Mouse (Mus musculus): ENCODE results near the gene A630095E13Rik. TPM values are rescaled to one million over a fixed set of nuclear protein-coding genes. Genes with fewer than 3 reads are reported as not detected.
"Not testable (repeated sequence)": the region's sequence is repeated elsewhere in the genome, so short reads cannot be mapped to it uniquely, and the experiment has no call there.

Gene A630095E13Rik
- not detected in 2 replicates for polyA plus RNA-seq (2015; fragmentation: Nextera tagmentation; extraction: Ambion mirVana)

DNA sequence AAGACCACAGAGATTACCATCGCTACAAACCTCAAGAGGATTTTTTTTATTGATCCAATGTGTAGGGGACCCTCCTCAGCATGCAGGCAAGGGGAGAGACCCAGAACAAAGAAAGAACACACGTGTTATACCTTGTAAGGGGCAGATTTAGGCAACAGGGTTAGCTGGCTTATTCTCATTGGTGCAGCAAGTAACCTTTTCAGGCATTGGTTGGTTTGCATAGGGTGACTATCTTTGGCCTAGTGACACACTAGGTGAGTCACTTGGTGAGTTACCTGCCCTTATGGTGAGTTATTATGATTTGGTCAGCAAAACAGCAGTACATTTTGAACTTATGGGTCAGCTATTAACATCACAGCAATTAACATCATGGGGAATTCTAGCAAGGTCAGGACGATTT, at the start of gene A630095E13Rik:
A630095E13Rik (minus strand) TSS at position 101 of the 400 bp plus-strand sequence.
- WGBS (ENCODE audit: insufficient replicate concordance) = 37% methylated on average over 3 of the region's 3 CpGs
- not testable (repeated sequence) for H3K4me3 ChIP-seq (replicated peaks); H3K27ac ChIP-seq (replicated peaks); H3K27me3 ChIP-seq; H3K4me2 ChIP-seq; H3K36me3 ChIP-seq (replicated peaks); H3K9ac ChIP-seq; H3K4me1 ChIP-seq (replicated peaks); ATAC-seq (ENCODE audit: insufficient read depth); H3K9me3 ChIP-seq (replicated peaks)

DNA sequence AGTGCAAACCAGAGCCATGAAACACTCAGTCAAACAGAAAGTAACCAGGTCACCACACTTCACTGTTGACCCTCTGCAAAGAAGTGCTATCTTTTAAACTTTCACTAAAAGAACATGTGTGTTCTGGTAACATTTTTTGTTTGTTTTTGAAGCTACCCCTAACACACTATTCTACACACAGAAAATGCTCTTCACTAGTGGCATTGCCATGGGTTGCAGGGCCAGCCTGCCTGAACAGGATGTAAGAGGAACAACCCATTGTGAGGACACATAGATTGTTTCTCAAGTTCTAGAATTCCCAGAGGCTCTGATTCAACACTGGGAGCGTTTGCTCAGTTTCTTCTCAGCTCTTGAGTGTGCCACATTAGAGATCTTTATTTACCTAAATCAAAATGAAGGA, 49.7 kb upstream of the A630095E13Rik start, which contains the start of gene Acrv1:
Acrv1 (plus strand) TSS at position 301 of the 400 bp plus-strand sequence.
- H3K27ac ChIP-seq (replicated peaks) = no peak within 1 kb of the TSS
- WGBS (ENCODE audit: insufficient replicate concordance) = 23% methylated on average over 1 of the region's 1 CpGs
- no peak for ATAC-seq (ENCODE audit: insufficient read depth)
- H3K4me2 ChIP-seq = no peak within 1 kb of the TSS
- no peak within 1 kb of the TSS for H3K9ac ChIP-seq
- H3K4me3 ChIP-seq (replicated peaks) = no peak within 1 kb of the TSS
- H3K27me3 ChIP-seq = no peaks in the 10 kb centered on the region
- H3K36me3 ChIP-seq (replicated peaks) = no peaks in the 10 kb centered on the region
- no peaks in the 10 kb centered on the region for H3K4me1 ChIP-seq (replicated peaks)
- H3K9me3 ChIP-seq (replicated peaks) = no peaks in the 10 kb centered on the region

DNA sequence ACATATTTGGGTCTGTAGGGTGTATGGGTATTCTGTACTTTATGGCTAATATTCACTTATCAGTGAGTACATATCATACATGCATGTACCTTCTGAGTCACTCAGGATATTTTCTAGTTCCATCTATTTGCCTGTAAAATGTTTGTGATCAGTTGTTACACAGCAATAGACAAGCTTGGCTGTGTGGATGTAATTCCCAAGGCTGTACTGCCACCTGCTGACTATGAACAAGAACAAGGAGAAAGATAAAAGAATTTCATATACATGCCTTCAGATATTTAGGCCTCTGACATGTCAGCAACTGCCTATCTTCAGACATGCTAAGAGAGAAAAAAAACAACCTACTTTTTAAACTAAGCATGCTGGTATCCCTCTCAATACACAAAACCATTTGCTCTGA, 44.2 kb upstream of the A630095E13Rik start:
- ATAC-seq (ENCODE audit: insufficient read depth) = no peak
- no peak overlapping the region for H3K4me3 ChIP-seq (replicated peaks)
- H3K27me3 ChIP-seq = no peaks in the 10 kb centered on the region
- no peak overlapping the region for H3K9ac ChIP-seq
- no peak overlapping the region for H3K27ac ChIP-seq (replicated peaks)
- H3K9me3 ChIP-seq (replicated peaks) = no peaks in the 10 kb centered on the region
- no peak overlapping the region for H3K4me2 ChIP-seq
- no peaks in the 10 kb centered on the region for H3K36me3 ChIP-seq (replicated peaks)
- H3K4me1 ChIP-seq (replicated peaks) = no peaks in the 10 kb centered on the region

DNA sequence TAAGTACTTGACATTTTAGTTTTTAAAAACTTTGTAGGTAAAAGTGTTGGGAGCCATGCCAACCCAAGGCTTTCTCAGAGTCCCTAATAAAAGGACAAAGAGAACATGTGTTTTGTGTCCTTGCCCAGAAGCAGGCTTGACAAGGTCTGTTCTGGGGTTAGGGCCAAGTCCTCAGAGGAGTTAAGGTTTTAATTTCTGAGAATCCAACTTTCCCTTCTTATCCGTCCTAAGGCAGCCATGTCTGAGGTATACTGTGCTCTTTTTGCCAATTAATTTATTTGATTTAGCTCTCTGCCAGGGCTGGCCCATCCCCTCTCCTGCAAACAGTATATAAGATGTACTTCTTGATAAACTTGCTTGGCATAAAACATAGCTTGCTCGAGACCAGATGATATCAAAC, 38.2 kb upstream of the A630095E13Rik start:
- H3K9ac ChIP-seq = no peak overlapping the region
- 51% methylated on average over 2 of the region's 2 CpGs for WGBS (ENCODE audit: insufficient replicate concordance)
- no peaks in the 10 kb centered on the region for H3K9me3 ChIP-seq (replicated peaks)
- ATAC-seq (ENCODE audit: insufficient read depth) = no peak
- H3K4me2 ChIP-seq = no peak overlapping the region
- no peak overlapping the region for H3K4me3 ChIP-seq (replicated peaks)
- no peak overlapping the region for H3K27ac ChIP-seq (replicated peaks)
- no peaks in the 10 kb centered on the region for H3K36me3 ChIP-seq (replicated peaks)
- H3K27me3 ChIP-seq = no peaks in the 10 kb centered on the region
- H3K4me1 ChIP-seq (replicated peaks) = no peaks in the 10 kb centered on the region

Other genes starting within 250 kb of the A630095E13Rik start
- gene Gm7257, start 211.5 kb downstream of the A630095E13Rik start, polyA plus RNA-seq (2015; fragmentation: Nextera tagmentation; extraction: Ambion mirVana) = not detected in 2 replicates
- gene Gm9513, start 167.7 kb downstream of the A630095E13Rik start, polyA plus RNA-seq (2015; fragmentation: Nextera tagmentation; extraction: Ambion mirVana) = not detected in 2 replicates
- not detected in 2 replicates for gene Gm5615, start 101.4 kb downstream of the A630095E13Rik start, polyA plus RNA-seq (2015; fragmentation: Nextera tagmentation; extraction: Ambion mirVana)
- gene Gm17689, start 60.7 kb downstream of the A630095E13Rik start, polyA plus RNA-seq (2015; fragmentation: Nextera tagmentation; extraction: Ambion mirVana) = not detected in 2 replicates
- gene Acrv1, start 49.8 kb upstream of the A630095E13Rik start, polyA plus RNA-seq (2015; fragmentation: Nextera tagmentation; extraction: Ambion mirVana) = not detected in 2 replicates
- 13.2 and 16.9 TPM in 2 replicates for gene Chek1, start 83.7 kb upstream of the A630095E13Rik start, polyA plus RNA-seq (2015; fragmentation: Nextera tagmentation; extraction: Ambion mirVana)
- 173 and 182 TPM in 2 replicates for gene Stt3a, start 124.3 kb upstream of the A630095E13Rik start, polyA plus RNA-seq (2015; fragmentation: Nextera tagmentation; extraction: Ambion mirVana)
- gene Ei24, start 154.0 kb upstream of the A630095E13Rik start, polyA plus RNA-seq (2015; fragmentation: Nextera tagmentation; extraction: Ambion mirVana) = 25.2 and 27.1 TPM in 2 replicates
- gene Fez1, start 178.5 kb upstream of the A630095E13Rik start, polyA plus RNA-seq (2015; fragmentation: Nextera tagmentation; extraction: Ambion mirVana) = 0.55 and 0.92 TPM in 2 replicates